Mouse (Mus musculus) erythroid progenitor cell, adult 5-6 weeks (primary cell): Measurements from ENCODE around the gene Bco1. TPM values are rescaled to one million over a fixed set of nuclear protein-coding genes. Genes with fewer than 3 reads are reported as not detected.

Experiments used
- ATAC-seq: replicated peaks from 2 replicates; pipeline ENCODE4 v1.8.0; 2016; ENCODE audit warnings: moderate number of reproducible peaks, mild to moderate bottlenecking, moderate TSS enrichment, inconsistent platforms; ENCODE audit not compliant: poor library complexity, low FRiP score, severe bottlenecking
- total RNA-seq, 2 experiments: library from RNA; stranded (forward) in 1 of 2; stranded (reverse) in 1 of 2; fragments of 150-400 nt in 1 of 2; fragments of 186-747, 209-891 nt in 1 of 2; gene quantifications; 2 replicates each; pipeline versions ENCODE4 v1.2.3 to v1.2.4; 2015 to 2017; ENCODE audit warnings: low replicate concordance in 2 of 2

Gene Bco1
- total RNA-seq, 2 experiments from 2014 or later = not detected

- no peak for ATAC-seq
Measured at GRCm38 (mm10) chr8:117133702-117134101, 38.0 kb downstream of the Bco1 start.

- ATAC-seq = no peak
Measured at GRCm38 (mm10) chr8:117136351-117136750, 40.7 kb downstream of the Bco1 start.

- ATAC-seq = no peak
Measured at GRCm38 (mm10) chr8:117136763-117137162, 41.1 kb downstream of the Bco1 start.

GRCm38 (mm10) chr8:117137357-117137756 lies 41.7 kb downstream of the Bco1 start:
- no peak for ATAC-seq

GRCm38 (mm10) chr8:117148520-117148919 lies 52.9 kb downstream of the Bco1 start:
- no peak for ATAC-seq

GRCm38 (mm10) chr8:117156149-117156548 lies 60.5 kb downstream of the Bco1 start:
- ATAC-seq = no peak

GRCm38 (mm10) chr8:117156866-117157768 lies 61.5 kb downstream of the Bco1 start:
- peak; percentile 67 for ATAC-seq

- peak; percentile 93 for ATAC-seq
Measured at GRCm38 (mm10) chr8:117157769-117158091, 62.1 kb downstream of the Bco1 start.

- ATAC-seq = peak; percentile 71
Measured at GRCm38 (mm10) chr8:117158135-117158761, 62.6 kb downstream of the Bco1 start, which contains the start of gene Gan. Gene Gan (plus strand): TSS chr8:117158135.

GRCm38 (mm10) chr8:117159031-117159430 lies 63.4 kb downstream of the Bco1 start:
- no peak for ATAC-seq

- no peak for ATAC-seq
Measured at GRCm38 (mm10) chr8:117164912-117165311, 69.3 kb downstream of the Bco1 start.

GRCm38 (mm10) chr8:117165542-117165941 lies 69.9 kb downstream of the Bco1 start:
- no peak for ATAC-seq

GRCm38 (mm10) chr8:117166515-117166914 lies 70.9 kb downstream of the Bco1 start:
- no peak for ATAC-seq

- no peak for ATAC-seq
Measured at GRCm38 (mm10) chr8:117167243-117167883, 71.7 kb downstream of the Bco1 start.

- ATAC-seq = no peak
Measured at GRCm38 (mm10) chr8:117168378-117168777, 72.7 kb downstream of the Bco1 start.

- ATAC-seq = no peak
Measured at GRCm38 (mm10) chr8:117171826-117172225, 76.2 kb downstream of the Bco1 start.

- ATAC-seq = no peak
Measured at GRCm38 (mm10) chr8:117172904-117173303, 77.2 kb downstream of the Bco1 start.

GRCm38 (mm10) chr8:117173690-117174089 lies 78.0 kb downstream of the Bco1 start:
- no peak for ATAC-seq

GRCm38 (mm10) chr8:117174536-117174935 lies 78.9 kb downstream of the Bco1 start:
- ATAC-seq = no peak

GRCm38 (mm10) chr8:117176308-117176707 lies 80.7 kb downstream of the Bco1 start:
- no peak for ATAC-seq

GRCm38 (mm10) chr8:117177236-117177635 lies 81.6 kb downstream of the Bco1 start:
- ATAC-seq = no peak
